Mouse (Mus musculus) CH12F3 (cell line): Measurements from ENCODE around the gene Smad3.

ENCODE experiments used
- in situ Hi-C: fragments of 300-500 bp; cut with MboI; formaldehyde crosslinking; loops from 2 replicates; pipeline ENCODE4 v1.14.3; 2020; ENCODE audit warnings: low sequenced_read_pairs

Gene Smad3

GRCm38 (mm10) chr9:63774854-63775483 lies 17.2 kb upstream of the Smad3 start:
- in situ Hi-C loops, result no loop called here

GRCm38 (mm10) chr9:63772452-63772851 lies 14.7 kb upstream of the Smad3 start:
- in situ Hi-C loops, result no loop called here

GRCm38 (mm10) chr9:63771676-63772075 lies 13.9 kb upstream of the Smad3 start:
- in situ Hi-C loops, result no loop called here

GRCm38 (mm10) chr9:63761367-63762094 lies 3.7 kb upstream of the Smad3 start:
- in situ Hi-C loops, result no loop called here

GRCm38 (mm10) chr9:63760783-63761182 lies 3.0 kb upstream of the Smad3 start:
- in situ Hi-C loops, result no loop called here

GRCm38 (mm10) chr9:63759973-63760722 lies 2.4 kb upstream of the Smad3 start:
- in situ Hi-C loops, result no loop called here

- in situ Hi-C loops, result no loop called here
Observed at GRCm38 (mm10) chr9:63758641-63759391, 1.0 kb upstream of the Smad3 start.

- in situ Hi-C loops, result no loop called here
Observed at GRCm38 (mm10) chr9:63757462-63757772, 377 bp downstream of the Smad3 start.

- in situ Hi-C loops, result no loop called here
Observed at GRCm38 (mm10) chr9:63756581-63757461, 973 bp downstream of the Smad3 start.

GRCm38 (mm10) chr9:63755671-63756543 lies 1.9 kb downstream of the Smad3 start:
- in situ Hi-C loops, result no loop called here

- in situ Hi-C loops, result no loop called here
Observed at GRCm38 (mm10) chr9:63754556-63755510, 3.0 kb downstream of the Smad3 start.

- in situ Hi-C loops, result no loop called here
Observed at GRCm38 (mm10) chr9:63754039-63754438, 3.8 kb downstream of the Smad3 start.

- in situ Hi-C loops, result no loop called here
Observed at GRCm38 (mm10) chr9:63753359-63753758, 4.4 kb downstream of the Smad3 start.

- in situ Hi-C loops, result no loop called here
Observed at GRCm38 (mm10) chr9:63752576-63752975, 5.2 kb downstream of the Smad3 start.

- in situ Hi-C loops, result no loop called here
Observed at GRCm38 (mm10) chr9:63751325-63751724, 6.5 kb downstream of the Smad3 start.

GRCm38 (mm10) chr9:63750360-63750974 lies 7.3 kb downstream of the Smad3 start:
- in situ Hi-C loops, result no loop called here

- in situ Hi-C loops, result no loop called here
Observed at GRCm38 (mm10) chr9:63749296-63749915, 8.4 kb downstream of the Smad3 start.
